Mouse (Mus musculus): Measurements from ENCODE around the gene Mpig6b. TPM values are rescaled to one million over a fixed set of nuclear protein-coding genes. Genes with fewer than 3 reads are reported as not detected.

The Mpig6b gene
- polyA plus RNA-seq, 1 experiment from 2014 or later, result 0.48 TPM

- peak within 1 kb of the TSS; percentile 95 for H3K27ac ChIP-seq (ENCODE audit: low read length)
- H3K4me3 ChIP-seq (replicated peaks; ENCODE audit: low read length), result peak within 1 kb of the TSS; percentile 47
- H3K9me3 ChIP-seq (replicated peaks; ENCODE audit: control insufficient read depth, low read length), result no peaks in the 10 kb centered on the region
- no peaks in the 10 kb centered on the region for H3K27me3 ChIP-seq (ENCODE audit: control insufficient read depth, insufficient read depth, low read length)
- WGBS, result 3% methylated on average over 48 of the region's 48 CpGs
- peak within 1 kb of the TSS; percentile 65 for H3K9ac ChIP-seq (ENCODE audit: low read length)
- peak; percentile 82 for ATAC-seq (ENCODE audit: insufficient read depth, low FRiP score)
- H3K36me3 ChIP-seq (ENCODE audit: control insufficient read depth, insufficient read depth, low read length), result peaks cover 8% of the 10 kb centered on the region
- H3K4me1 ChIP-seq (ENCODE audit: control insufficient read depth, insufficient read depth, low read length), result peaks cover 46% of the 10 kb centered on the region
- H3K4me2 ChIP-seq (ENCODE audit: low read depth, low read length), result peak within 1 kb of the TSS; percentile 71
These were observed 735 bp downstream of the Mpig6b start, which contains the start of gene Ly6g6c for GRCm38 (mm10) chr17:35064951-35065947. Ly6g6c (plus strand) TSS chr17:35065388.

- H3K27ac ChIP-seq (ENCODE audit: low read length), result peak overlapping the region; percentile 95
- H3K9me3 ChIP-seq (replicated peaks; ENCODE audit: control insufficient read depth, low read length), result no peaks in the 10 kb centered on the region
- H3K27me3 ChIP-seq (ENCODE audit: control insufficient read depth, insufficient read depth, low read length), result no peaks in the 10 kb centered on the region
- H3K4me2 ChIP-seq (ENCODE audit: low read depth, low read length), result peak overlapping the region; percentile 71
- peaks cover 8% of the 10 kb centered on the region for H3K36me3 ChIP-seq (ENCODE audit: control insufficient read depth, insufficient read depth, low read length)
- H3K4me3 ChIP-seq (replicated peaks; ENCODE audit: low read length), result peak overlapping the region; percentile 47
- WGBS, result 33% methylated on average over 10 of the region's 10 CpGs
- peak; percentile 6; the same call in 1 of the 2 replicates for ATAC-seq (ENCODE audit: insufficient read depth, low FRiP score)
- peak overlapping the region; percentile 65 for H3K9ac ChIP-seq (ENCODE audit: low read length)
- H3K4me1 ChIP-seq (ENCODE audit: control insufficient read depth, insufficient read depth, low read length), result peaks cover 51% of the 10 kb centered on the region
These were observed 1.6 kb downstream of the Mpig6b start for GRCm38 (mm10) chr17:35064378-35064877.

- Histone ChIP-seq H3K9ac (ENCODE audit: low read length) (no peak overlapping the region), H3K36me3 (ENCODE audit: control insufficient read depth, insufficient read depth, low read length) (peaks cover 8% of the 10 kb centered on the region), H3K9me3 (replicated peaks; ENCODE audit: control insufficient read depth, low read length) (no peaks in the 10 kb centered on the region), H3K27ac (ENCODE audit: low read length) (peak overlapping the region; percentile 16; the same call in 1 of the 2 replicates), H3K4me2 (ENCODE audit: low read depth, low read length) (no peak overlapping the region), H3K4me3 (replicated peaks; ENCODE audit: low read length) (no peak overlapping the region), H3K4me1 (ENCODE audit: control insufficient read depth, insufficient read depth, low read length) (peaks cover 47% of the 10 kb centered on the region), H3K27me3 (ENCODE audit: control insufficient read depth, insufficient read depth, low read length) (no peaks in the 10 kb centered on the region)
- WGBS, result 81% methylated on average over 3 of the region's 3 CpGs
- no peak for ATAC-seq (ENCODE audit: insufficient read depth, low FRiP score)
These were observed 2.5 kb downstream of the Mpig6b start for GRCm38 (mm10) chr17:35063466-35063865.

GRCm38 (mm10) chr17:35061299-35061698, 4.7 kb downstream of the Mpig6b start:
- no peak overlapping the region for H3K4me3 ChIP-seq (replicated peaks; ENCODE audit: low read length)
- peaks cover 45% of the 10 kb centered on the region for H3K4me1 ChIP-seq (ENCODE audit: control insufficient read depth, insufficient read depth, low read length)
- H3K36me3 ChIP-seq (ENCODE audit: control insufficient read depth, insufficient read depth, low read length), result peaks cover 15% of the 10 kb centered on the region
- no peak for ATAC-seq (ENCODE audit: insufficient read depth, low FRiP score)
- H3K9me3 ChIP-seq (replicated peaks; ENCODE audit: control insufficient read depth, low read length), result no peaks in the 10 kb centered on the region
- no peak overlapping the region for H3K4me2 ChIP-seq (ENCODE audit: low read depth, low read length)
- 0 out of 2 replicates have a peak overlapping the region, but pooled peaks have one; percentile 36 for H3K27ac ChIP-seq (ENCODE audit: low read length)
- H3K9ac ChIP-seq (ENCODE audit: low read length), result peak overlapping the region; percentile 23; the same call in 1 of the 2 replicates
- WGBS, result 75% methylated on average over 8 of the region's 8 CpGs
- no peaks in the 10 kb centered on the region for H3K27me3 ChIP-seq (ENCODE audit: control insufficient read depth, insufficient read depth, low read length)

GRCm38 (mm10) chr17:35060737-35061297, 5.2 kb downstream of the Mpig6b start:
- H3K9ac ChIP-seq (ENCODE audit: low read length), result peak overlapping the region; percentile 83; the same call in 1 of the 2 replicates
- H3K9me3 ChIP-seq (replicated peaks; ENCODE audit: control insufficient read depth, low read length), result no peaks in the 10 kb centered on the region
- peaks cover 15% of the 10 kb centered on the region for H3K36me3 ChIP-seq (ENCODE audit: control insufficient read depth, insufficient read depth, low read length)
- no peak for ATAC-seq (ENCODE audit: insufficient read depth, low FRiP score)
- peak overlapping the region; percentile 91 for H3K4me2 ChIP-seq (ENCODE audit: low read depth, low read length)
- WGBS, result 56% methylated on average over 22 of the region's 22 CpGs
- H3K4me3 ChIP-seq (replicated peaks; ENCODE audit: low read length), result peak overlapping the region; percentile 73
- no peaks in the 10 kb centered on the region for H3K27me3 ChIP-seq (ENCODE audit: control insufficient read depth, insufficient read depth, low read length)
- H3K27ac ChIP-seq (ENCODE audit: low read length), result 0 out of 2 replicates have a peak overlapping the region, but pooled peaks have one; percentile 36
- H3K4me1 ChIP-seq (ENCODE audit: control insufficient read depth, insufficient read depth, low read length), result peaks cover 45% of the 10 kb centered on the region

- Histone ChIP-seq H3K27ac (ENCODE audit: low read length) (peak overlapping the region; percentile 93), H3K9ac (ENCODE audit: low read length) (peak overlapping the region; percentile 83), H3K4me2 (ENCODE audit: low read depth, low read length) (peak overlapping the region; percentile 91), H3K4me3 (replicated peaks; ENCODE audit: low read length) (peak overlapping the region; percentile 73), H3K9me3 (replicated peaks; ENCODE audit: control insufficient read depth, low read length) (no peaks in the 10 kb centered on the region), H3K27me3 (ENCODE audit: control insufficient read depth, insufficient read depth, low read length) (no peaks in the 10 kb centered on the region), H3K36me3 (ENCODE audit: control insufficient read depth, insufficient read depth, low read length) (peaks cover 15% of the 10 kb centered on the region), H3K4me1 (ENCODE audit: control insufficient read depth, insufficient read depth, low read length) (peaks cover 39% of the 10 kb centered on the region)
- no peak for ATAC-seq (ENCODE audit: insufficient read depth, low FRiP score)
- WGBS, result 23% methylated on average over 14 of the region's 14 CpGs
These were observed 5.9 kb downstream of the Mpig6b start for GRCm38 (mm10) chr17:35060071-35060470.

GRCm38 (mm10) chr17:35058911-35059892, 6.8 kb downstream of the Mpig6b start, which contains the start of gene Ddah2:
Ddah2 (plus strand) TSS chr17:35059035.
- ATAC-seq (ENCODE audit: insufficient read depth, low FRiP score), result peak; percentile 93
- Histone ChIP-seq H3K36me3 (ENCODE audit: control insufficient read depth, insufficient read depth, low read length) (peaks cover 18% of the 10 kb centered on the region), H3K4me3 (replicated peaks; ENCODE audit: low read length) (peak within 1 kb of the TSS; percentile 73), H3K9ac (ENCODE audit: low read length) (peak within 1 kb of the TSS; percentile 83), H3K27ac (ENCODE audit: low read length) (peak within 1 kb of the TSS; percentile 93), H3K4me1 (ENCODE audit: control insufficient read depth, insufficient read depth, low read length) (peaks cover 31% of the 10 kb centered on the region), H3K27me3 (ENCODE audit: control insufficient read depth, insufficient read depth, low read length) (no peaks in the 10 kb centered on the region), H3K9me3 (replicated peaks; ENCODE audit: control insufficient read depth, low read length) (no peaks in the 10 kb centered on the region), H3K4me2 (ENCODE audit: low read depth, low read length) (peak within 1 kb of the TSS; percentile 91)
- under 1% methylated on average over 57 of the region's 57 CpGs for WGBS

- Histone ChIP-seq H3K4me1 (ENCODE audit: control insufficient read depth, insufficient read depth, low read length) (peaks cover 22% of the 10 kb centered on the region), H3K9me3 (replicated peaks; ENCODE audit: control insufficient read depth, low read length) (no peaks in the 10 kb centered on the region), H3K4me3 (replicated peaks; ENCODE audit: low read length) (peak overlapping the region; percentile 73), H3K36me3 (ENCODE audit: control insufficient read depth, insufficient read depth, low read length) (peaks cover 25% of the 10 kb centered on the region), H3K27ac (ENCODE audit: low read length) (peak overlapping the region; percentile 93; the same call in 1 of the 2 replicates), H3K9ac (ENCODE audit: low read length) (no peak overlapping the region), H3K4me2 (ENCODE audit: low read depth, low read length) (no peak overlapping the region), H3K27me3 (ENCODE audit: control insufficient read depth, insufficient read depth, low read length) (no peaks in the 10 kb centered on the region)
- ATAC-seq (ENCODE audit: insufficient read depth, low FRiP score), result no peak
- WGBS, result 47% methylated on average over 9 of the region's 9 CpGs
These were observed 7.7 kb downstream of the Mpig6b start for GRCm38 (mm10) chr17:35058316-35058715.

Data from stomach, embryonic 16.5 days (tissue).